Mouse (Mus musculus) thymus, adult 2 months (tissue): Measurements from ENCODE around the gene Actr6. TPM values are rescaled to one million over a fixed set of nuclear protein-coding genes. Genes with fewer than 3 reads are reported as not detected.
"Not testable (repeated sequence)": the region's sequence is repeated elsewhere in the genome, so short reads cannot be mapped to it uniquely, and the experiment has no call there.

Experiments
- DNase-seq: peaks from one replicate; pipeline ENCODE4 v3.0.0; 2021
- H3K27ac ChIP-seq: fragments of 200-500 bp; 2 replicates; pipeline ENCODE4 v1.5.1; 2012; ENCODE audit warnings: low read length, control low read depth; ENCODE audit not compliant: control insufficient read depth, insufficient read depth
- H3K27me3 ChIP-seq: fragments of 200-500 bp; 2 replicates; pipeline ENCODE4 v1.6.1; 2012; ENCODE audit warnings: mild to moderate bottlenecking, low read length, moderate library complexity, mixed read lengths; ENCODE audit not compliant: control insufficient read depth, insufficient read depth
- H3K36me3 ChIP-seq: fragments of 200-500 bp; 2 replicates; pipeline ENCODE4 v1.6.1; 2012; ENCODE audit warnings: mild to moderate bottlenecking, low read length, moderate library complexity; ENCODE audit not compliant: control insufficient read depth, insufficient read depth
- H3K4me1 ChIP-seq: fragments of 200-500 bp; replicated peaks from 2 replicates; pipeline ENCODE4 v1.6.1; 2012; ENCODE audit warnings: low read length; ENCODE audit not compliant: control insufficient read depth, insufficient read depth
- H3K4me3 ChIP-seq: fragments of 200-500 bp; 2 replicates; pipeline ENCODE4 v1.5.1; 2012; ENCODE audit warnings: mild to moderate bottlenecking, low read length, control low read depth, moderate library complexity; ENCODE audit not compliant: control insufficient read depth, insufficient read depth
- CTCF ChIP-seq: fragments of 200-500 bp; IDR thresholded peaks from 2 replicates; pipeline ENCODE4 v1.5.1; 2012; ENCODE audit warnings: mild to moderate bottlenecking, control low read depth, low read length, moderate library complexity, borderline replicate concordance; ENCODE audit not compliant: control insufficient read depth, poor library complexity, insufficient read depth; ENCODE audit errors: extremely low read depth
- POLR2A ChIP-seq: fragments of 200-500 bp; IDR thresholded peaks from 2 replicates; pipeline ENCODE4 v1.6.1; 2012; ENCODE audit warnings: mild to moderate bottlenecking, low read length, control low read depth, moderate library complexity; ENCODE audit not compliant: control insufficient read depth, poor library complexity, insufficient read depth; ENCODE audit errors: extremely low read depth
- WGBS: fragments of 180-500 bp; shearing (Covaris S2); methylation state at CpG from one replicate; pipeline ENCODE4 v1.1.7; 2018; 5-methylcytosine and 5-hydroxymethylcytosine counted together
- polyA plus RNA-seq: library from polyadenylated mRNA; depleted of rRNA; stranded (reverse); fragments of >200 nt; gene quantifications from 2 replicates; pipeline ENCODE4 v1.2.3, GENCODE M21; 2012

The Actr6 gene
- polyA plus RNA-seq, 1 experiment = 2.7 TPM

DNA sequence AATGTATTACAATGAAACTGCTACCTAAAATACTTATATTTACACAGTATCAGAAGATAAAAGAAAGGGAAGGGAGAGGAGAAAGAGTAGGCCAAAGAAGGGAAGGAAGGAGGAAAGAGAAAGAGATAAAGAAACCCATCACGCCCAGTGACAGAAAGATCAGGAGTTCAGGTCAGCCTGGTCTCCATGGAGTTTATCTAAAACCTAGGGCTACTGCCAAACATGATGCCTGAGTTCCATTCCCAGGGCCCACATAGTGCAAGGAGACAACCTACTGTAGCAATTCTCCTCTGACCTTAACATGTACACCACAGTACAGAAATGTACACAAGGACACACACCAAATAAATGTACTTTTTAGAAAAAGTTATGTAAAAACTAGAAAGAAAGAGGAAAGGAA lies 49.9 kb downstream of the Actr6 start:
- no peak for DNase-seq
- Histone ChIP-seq H3K4me3 (no peak overlapping the region), H3K4me1 (peaks cover 7% of the 10 kb centered on the region), H3K36me3 (no peaks in the 10 kb centered on the region), H3K27ac (no peak overlapping the region), H3K27me3 (no peaks in the 10 kb centered on the region)
- TF ChIP-seq POLR2A (no peak), CTCF (no peak)
- WGBS = 97% methylated on average over 1 of the region's 1 CpGs

DNA sequence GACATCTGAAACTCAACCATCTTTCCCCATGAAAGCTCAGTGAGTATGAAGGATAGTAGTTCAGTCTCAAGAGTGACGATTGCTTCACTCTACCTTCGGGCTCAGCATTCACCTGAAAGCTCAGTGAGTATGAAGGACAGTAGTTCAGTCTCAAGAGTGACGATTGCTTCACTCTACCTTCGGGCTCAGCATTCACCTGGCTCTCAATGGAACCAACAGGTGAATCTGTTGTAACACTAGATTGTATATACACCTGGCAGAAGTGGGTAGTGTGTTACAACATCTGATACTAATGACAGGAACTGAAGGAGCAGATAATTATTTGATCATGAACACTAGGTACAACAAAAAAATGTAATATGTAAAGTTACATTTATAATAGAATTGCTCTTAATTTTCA lies 50.4 kb downstream of the Actr6 start:
- H3K4me3 ChIP-seq = no peak overlapping the region
- peaks cover 7% of the 10 kb centered on the region for H3K4me1 ChIP-seq
- H3K27me3 ChIP-seq = no peaks in the 10 kb centered on the region
- WGBS = 95% methylated on average over 4 of the region's 4 CpGs
- TF ChIP-seq POLR2A (no peak), CTCF (no peak)
- H3K36me3 ChIP-seq = no peaks in the 10 kb centered on the region
- DNase-seq = no peak
- no peak overlapping the region for H3K27ac ChIP-seq

DNA sequence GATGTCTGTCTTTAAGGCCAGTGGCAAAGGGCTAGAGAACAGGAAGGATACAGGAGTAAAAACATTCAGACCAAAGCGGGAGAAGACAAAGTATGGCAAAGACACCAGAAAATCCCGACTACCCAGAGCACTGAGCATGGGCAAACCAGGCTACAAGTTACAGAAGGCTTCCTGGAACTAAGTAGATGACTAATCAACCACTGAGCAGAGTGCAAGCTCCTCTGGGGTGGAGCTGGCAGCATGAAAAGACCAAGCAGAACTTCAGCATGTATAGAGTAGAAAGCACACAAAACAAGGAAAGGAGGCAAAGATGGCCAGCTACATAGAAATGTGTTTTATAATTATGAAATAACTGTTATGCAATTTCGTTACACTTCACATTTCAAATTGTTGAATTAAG lies 51.6 kb downstream of the Actr6 start:
- peaks cover 2% of the 10 kb centered on the region; the same call in 1 of the 2 replicates for H3K4me1 ChIP-seq
- H3K4me3 ChIP-seq = no peak overlapping the region
- no peak for DNase-seq
- TF ChIP-seq CTCF = no peak
- TF ChIP-seq POLR2A = no peak
- WGBS = 82% methylated on average over 3 of the region's 3 CpGs
- H3K27me3 ChIP-seq = no peaks in the 10 kb centered on the region
- H3K27ac ChIP-seq = no peak overlapping the region
- H3K36me3 ChIP-seq = no peaks in the 10 kb centered on the region

GRCm38 (mm10) chr10:89679448-89679847 lies 52.6 kb downstream of the Actr6 start:
- TF ChIP-seq POLR2A (no peak), CTCF (no peak)
- Histone ChIP-seq H3K27me3 (no peaks in the 10 kb centered on the region), H3K36me3 (no peaks in the 10 kb centered on the region), H3K27ac (no peak overlapping the region), H3K4me1 (no peaks in the 10 kb centered on the region), H3K4me3 (no peak overlapping the region)
- 98% methylated on average over 1 of the region's 1 CpGs for WGBS
- DNase-seq = no peak

DNA sequence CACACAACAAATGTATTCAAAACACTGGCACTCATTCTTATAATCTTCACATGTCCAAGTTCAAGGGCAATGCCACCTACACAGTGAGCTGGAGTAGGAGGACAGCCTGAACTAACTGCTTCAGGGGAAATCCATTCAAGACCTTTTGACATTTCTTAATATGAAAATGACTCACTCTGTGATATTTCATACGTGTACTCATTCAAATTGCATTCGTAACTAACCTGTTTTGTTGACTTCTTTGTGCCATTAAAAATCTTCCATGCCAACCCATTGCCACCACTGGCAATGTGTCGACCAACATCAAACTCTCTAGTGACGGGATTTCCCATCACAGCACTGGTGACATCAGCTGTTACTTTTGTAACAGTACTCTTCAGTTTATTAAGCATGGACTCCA lies 54.0 kb downstream of the Actr6 start:
- no peak overlapping the region for H3K4me3 ChIP-seq
- DNase-seq = no peak
- TF ChIP-seq POLR2A (no peak), CTCF (no peak)
- no peaks in the 10 kb centered on the region for H3K27me3 ChIP-seq
- no peak overlapping the region for H3K27ac ChIP-seq
- 93% methylated on average over 4 of the region's 4 CpGs for WGBS
- no peaks in the 10 kb centered on the region for H3K4me1 ChIP-seq
- no peaks in the 10 kb centered on the region for H3K36me3 ChIP-seq

- Histone ChIP-seq H3K4me3 (no peak overlapping the region), H3K4me1 (no peaks in the 10 kb centered on the region), H3K27ac (no peak overlapping the region), H3K36me3 (no peaks in the 10 kb centered on the region), H3K27me3 (no peaks in the 10 kb centered on the region)
- WGBS = 91% methylated on average over 4 of the region's 4 CpGs
- no peak for DNase-seq
- TF ChIP-seq POLR2A (no peak), CTCF (no peak)
These were observed 55.5 kb downstream of the Actr6 start for GRCm38 (mm10) chr10:89676609-89677008.

DNA sequence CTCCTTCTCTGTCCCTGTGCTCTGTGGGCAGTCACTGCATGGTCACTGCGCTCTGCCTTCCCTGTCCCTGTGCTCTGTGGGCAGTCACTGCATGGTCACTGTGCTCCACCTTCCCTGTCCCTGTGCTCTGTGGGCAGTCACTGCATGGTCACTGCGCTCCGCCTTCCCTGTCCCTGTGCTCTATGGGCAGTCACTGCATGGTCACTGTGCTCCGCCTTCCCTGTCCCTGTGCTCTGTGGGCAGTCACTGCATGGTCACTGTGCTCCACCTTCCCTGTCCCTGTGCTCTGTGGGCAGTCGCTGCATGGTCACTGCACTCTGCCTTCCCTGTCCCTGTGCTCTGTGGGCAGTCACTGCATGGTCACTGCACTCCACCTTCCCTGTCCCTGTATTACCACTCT lies 61.7 kb downstream of the Actr6 start:
- not testable (repeated sequence) for H3K36me3 ChIP-seq, H3K27ac ChIP-seq, H3K4me3 ChIP-seq, DNase-seq, H3K4me1 ChIP-seq, H3K27me3 ChIP-seq
- WGBS = 98% methylated on average over 5 of the region's 5 CpGs
